Mouse (Mus musculus) testis, adult 2 months (tissue): ENCODE data around the gene Psmc3ip. TPM values are rescaled to one million over a fixed set of nuclear protein-coding genes. Genes with fewer than 3 reads are reported as not detected.

ENCODE experiments used
- H3K27ac ChIP-seq: fragments of 200-500 bp; 2 replicates; pipeline ENCODE4 v1.5.1; 2012; ENCODE audit warnings: low read depth, low read length; ENCODE audit not compliant: control insufficient read depth, insufficient read depth
- H3K27me3 ChIP-seq: fragments of 200-500 bp; 2 replicates; pipeline ENCODE4 v1.6.1; 2012; ENCODE audit warnings: mild to moderate bottlenecking, low read length, moderate library complexity; ENCODE audit not compliant: control insufficient read depth, insufficient read depth
- H3K36me3 ChIP-seq: fragments of 200-500 bp; 2 replicates; pipeline ENCODE4 v1.6.1; 2012; ENCODE audit warnings: mild to moderate bottlenecking, low read length; ENCODE audit not compliant: control insufficient read depth, insufficient read depth
- H3K4me1 ChIP-seq: fragments of 200-500 bp; 2 replicates; pipeline ENCODE4 v1.6.1; 2012; ENCODE audit warnings: low read length; ENCODE audit not compliant: control insufficient read depth, insufficient read depth
- H3K4me3 ChIP-seq: fragments of 200-500 bp; 2 replicates; pipeline ENCODE4 v1.5.1; 2012; ENCODE audit warnings: low read depth, mild to moderate bottlenecking, low read length, moderate library complexity, mixed read lengths; ENCODE audit not compliant: control insufficient read depth
- CTCF ChIP-seq: fragments of 200-500 bp; IDR thresholded peaks from 2 replicates; pipeline ENCODE4 v1.5.1; 2012; ENCODE audit warnings: low read depth, mild to moderate bottlenecking, inconsistent platforms, low read length, moderate library complexity; ENCODE audit not compliant: control insufficient read depth, insufficient read depth, insufficient replicate concordance
- POLR2A ChIP-seq: fragments of 200-500 bp; IDR thresholded peaks from 2 replicates; pipeline ENCODE4 v1.6.1; 2012; ENCODE audit warnings: low read depth, mild to moderate bottlenecking, inconsistent platforms, low read length, moderate library complexity; ENCODE audit not compliant: control insufficient read depth
- polyA plus RNA-seq: library from polyadenylated mRNA; depleted of rRNA; stranded (reverse); fragments of >200 nt; gene quantifications from 2 replicates; pipeline ENCODE4 v1.2.3, GENCODE M21; 2012

The Psmc3ip gene
- polyA plus RNA-seq, 1 experiment, result 77.6 TPM

- no peaks in the 10 kb centered on the region for H3K36me3 ChIP-seq
- H3K4me1 ChIP-seq, result peaks cover 5% of the 10 kb centered on the region
- H3K27me3 ChIP-seq, result 0 out of 2 replicates have a peak, but pooled peaks cover 3% of the 10 kb centered on the region
- TF ChIP-seq CTCF (no peak), POLR2A (no peak)
- no peak overlapping the region for H3K4me3 ChIP-seq
- H3K27ac ChIP-seq, result no peak overlapping the region
Measured at GRCm38 (mm10) chr11:101137000-101137399, 41.8 kb upstream of the Psmc3ip start.

- H3K27me3 ChIP-seq, result no peaks in the 10 kb centered on the region
- no peak overlapping the region for H3K27ac ChIP-seq
- no peak for TF ChIP-seq POLR2A
- TF ChIP-seq CTCF, result no peak
- H3K4me1 ChIP-seq, result peaks cover 5% of the 10 kb centered on the region
- no peak overlapping the region for H3K4me3 ChIP-seq
- no peaks in the 10 kb centered on the region for H3K36me3 ChIP-seq
Measured at GRCm38 (mm10) chr11:101134217-101134865, 39.1 kb upstream of the Psmc3ip start.

GRCm38 (mm10) chr11:101133037-101133436 is 37.8 kb upstream of the Psmc3ip start:
- TF ChIP-seq POLR2A, result no peak
- TF ChIP-seq CTCF, result no peak
- Histone ChIP-seq H3K36me3 (no peaks in the 10 kb centered on the region), H3K27me3 (no peaks in the 10 kb centered on the region), H3K27ac (no peak overlapping the region), H3K4me3 (no peak overlapping the region), H3K4me1 (no peaks in the 10 kb centered on the region)

GRCm38 (mm10) chr11:101131701-101132100 is 36.5 kb upstream of the Psmc3ip start:
- Histone ChIP-seq H3K36me3 (no peaks in the 10 kb centered on the region), H3K4me1 (no peaks in the 10 kb centered on the region), H3K27ac (no peak overlapping the region), H3K27me3 (no peaks in the 10 kb centered on the region), H3K4me3 (no peak overlapping the region)
- peak; percentile 69; the same call in 1 of the 2 replicates for TF ChIP-seq CTCF
- no peak for TF ChIP-seq POLR2A

GRCm38 (mm10) chr11:101131187-101131586 is 36.0 kb upstream of the Psmc3ip start:
- H3K4me3 ChIP-seq, result no peak overlapping the region
- no peaks in the 10 kb centered on the region for H3K36me3 ChIP-seq
- H3K27me3 ChIP-seq, result no peaks in the 10 kb centered on the region
- H3K27ac ChIP-seq, result no peak overlapping the region
- TF ChIP-seq CTCF, result no peak
- no peaks in the 10 kb centered on the region for H3K4me1 ChIP-seq

- no peaks in the 10 kb centered on the region for H3K36me3 ChIP-seq
- no peaks in the 10 kb centered on the region for H3K27me3 ChIP-seq
- TF ChIP-seq POLR2A, result no peak
- TF ChIP-seq CTCF, result no peak
- H3K27ac ChIP-seq, result no peak overlapping the region
- no peaks in the 10 kb centered on the region for H3K4me1 ChIP-seq
- H3K4me3 ChIP-seq, result no peak overlapping the region
Measured at GRCm38 (mm10) chr11:101130056-101130756, 35.0 kb upstream of the Psmc3ip start.

GRCm38 (mm10) chr11:101128996-101129577 is 33.9 kb upstream of the Psmc3ip start:
- Histone ChIP-seq H3K27ac (no peak overlapping the region), H3K4me3 (no peak overlapping the region), H3K36me3 (no peaks in the 10 kb centered on the region), H3K27me3 (no peaks in the 10 kb centered on the region), H3K4me1 (no peaks in the 10 kb centered on the region)
- TF ChIP-seq CTCF (no peak), POLR2A (no peak)
